Mouse (Mus musculus): ENCODE results near the gene Cryzl2.

The Cryzl2 gene

GRCm38 (mm10) chr1:157443723-157444561, 14.4 kb upstream of the Cryzl2 start:
- DNase-seq = no peak

- no peak for DNase-seq
Observed at GRCm38 (mm10) chr1:157444632-157445300, 13.6 kb upstream of the Cryzl2 start.

- peak; percentile 30 for DNase-seq
Observed at GRCm38 (mm10) chr1:157445398-157445910, 12.9 kb upstream of the Cryzl2 start.

DNA sequence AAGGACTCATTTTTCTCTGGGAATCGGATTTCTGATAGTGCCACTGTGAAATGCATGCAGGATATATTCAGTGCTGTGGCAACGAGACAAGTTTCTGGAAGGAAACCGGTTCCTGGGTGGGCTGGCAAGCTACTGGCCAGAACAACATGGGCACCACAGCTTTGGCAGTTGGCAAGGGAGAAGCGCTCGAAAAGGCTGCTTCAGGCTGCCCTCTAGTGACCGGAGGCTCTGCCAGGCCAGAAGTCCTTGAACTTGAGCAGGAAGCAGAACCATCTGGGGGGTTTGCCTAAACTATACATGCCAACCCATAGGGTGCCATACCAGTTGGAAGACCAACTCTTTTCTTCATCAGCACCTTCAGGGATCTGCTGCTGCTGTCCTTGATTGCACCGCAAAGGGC, 12.1 kb upstream of the Cryzl2 start:
- peak; percentile 92 for DNase-seq

- DNase-seq = no peak
Observed at GRCm38 (mm10) chr1:157447142-157447541, 11.2 kb upstream of the Cryzl2 start.

GRCm38 (mm10) chr1:157448164-157448804, 10.1 kb upstream of the Cryzl2 start:
- peak; percentile 37 for DNase-seq

- DNase-seq = peak; percentile 18
Observed at GRCm38 (mm10) chr1:157448805-157449188, 9.6 kb upstream of the Cryzl2 start.

DNA sequence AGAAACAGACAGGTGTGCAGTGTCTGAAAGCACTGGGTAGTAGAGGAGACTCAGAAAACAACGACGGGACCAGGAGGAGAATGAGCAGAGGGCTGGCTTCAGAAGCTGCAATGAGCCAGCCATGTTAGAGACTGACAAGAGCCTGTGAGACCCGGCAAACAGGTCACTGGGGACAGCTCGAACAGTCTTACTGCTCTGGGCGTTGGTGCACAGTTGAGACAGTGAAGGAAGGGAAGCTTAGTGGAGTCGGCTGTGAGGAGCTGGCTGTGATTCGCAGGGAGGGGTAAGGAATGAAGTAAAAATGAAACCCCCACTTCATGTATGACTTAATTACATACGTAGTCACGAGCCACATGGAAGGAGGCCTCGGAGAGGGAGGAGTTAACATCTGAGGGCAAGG, 8.8 kb upstream of the Cryzl2 start:
- DNase-seq = peak; percentile 21

- DNase-seq = peak; percentile 65
Observed at GRCm38 (mm10) chr1:157449981-157450636, 8.3 kb upstream of the Cryzl2 start.

DNA sequence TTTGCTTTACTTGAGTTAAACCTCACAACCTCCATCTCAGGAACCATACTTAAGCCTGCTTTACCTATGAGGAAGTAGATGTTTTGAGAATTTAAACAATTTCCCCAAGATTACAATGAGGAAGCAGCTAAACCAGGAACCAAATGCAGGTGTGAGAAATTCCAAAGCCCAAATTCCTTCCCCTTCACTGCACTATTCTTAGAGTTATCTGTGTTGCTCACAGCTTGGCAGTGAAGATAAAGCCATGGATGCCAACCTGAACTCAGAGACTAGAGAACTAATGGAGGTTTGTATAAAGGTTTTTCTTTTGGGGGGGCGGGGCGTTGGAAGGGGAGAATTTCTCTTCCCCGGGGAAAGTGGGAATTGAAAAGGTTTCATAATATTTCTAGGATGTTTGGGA, 6.1 kb upstream of the Cryzl2 start:
- no peak for DNase-seq

- DNase-seq = no peak
Observed at GRCm38 (mm10) chr1:157452759-157453549, 5.4 kb upstream of the Cryzl2 start.

- no peak for DNase-seq
Observed at GRCm38 (mm10) chr1:157454876-157455275, 3.5 kb upstream of the Cryzl2 start.

DNA sequence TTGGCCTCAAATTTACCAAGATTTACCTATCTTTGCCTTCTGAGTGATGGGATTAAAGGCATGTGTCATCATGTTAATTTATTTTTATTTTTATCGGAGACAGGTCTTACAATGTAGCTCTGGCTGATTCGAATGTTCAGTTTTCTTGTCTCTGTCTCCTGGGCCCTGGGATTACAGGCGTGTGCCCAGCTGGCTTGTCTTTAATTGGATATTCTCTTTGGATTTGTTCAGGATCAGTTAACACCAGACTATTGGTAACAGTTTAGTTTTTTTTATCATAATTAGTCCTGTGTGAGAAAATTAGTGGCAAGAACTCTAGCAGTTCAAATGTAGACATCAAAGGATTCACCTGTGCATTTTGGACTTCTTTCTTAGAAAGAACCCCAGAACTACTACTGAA, 588 bp upstream of the Cryzl2 start:
- no peak for DNase-seq

DNA sequence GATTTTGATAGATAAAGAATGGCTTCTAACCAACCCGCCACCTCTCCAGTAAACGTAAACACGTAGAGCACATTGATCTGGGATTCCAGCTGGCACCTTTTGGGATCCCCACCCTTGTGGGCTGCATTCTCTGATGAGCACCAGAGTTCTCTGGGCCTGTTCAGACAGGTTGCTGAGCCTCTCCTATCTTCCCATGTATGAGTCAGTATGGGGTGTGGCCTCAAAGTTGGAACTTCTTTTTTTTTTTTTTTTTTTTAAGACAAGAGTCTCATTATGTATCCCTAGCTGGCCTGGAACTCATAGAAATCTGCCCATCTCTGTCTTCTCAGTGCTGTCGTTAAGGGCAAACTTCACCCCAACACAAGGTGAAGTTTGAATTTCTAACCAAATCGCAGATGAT, 1.5 kb downstream of the Cryzl2 start:
- DNase-seq = no peak

DNA sequence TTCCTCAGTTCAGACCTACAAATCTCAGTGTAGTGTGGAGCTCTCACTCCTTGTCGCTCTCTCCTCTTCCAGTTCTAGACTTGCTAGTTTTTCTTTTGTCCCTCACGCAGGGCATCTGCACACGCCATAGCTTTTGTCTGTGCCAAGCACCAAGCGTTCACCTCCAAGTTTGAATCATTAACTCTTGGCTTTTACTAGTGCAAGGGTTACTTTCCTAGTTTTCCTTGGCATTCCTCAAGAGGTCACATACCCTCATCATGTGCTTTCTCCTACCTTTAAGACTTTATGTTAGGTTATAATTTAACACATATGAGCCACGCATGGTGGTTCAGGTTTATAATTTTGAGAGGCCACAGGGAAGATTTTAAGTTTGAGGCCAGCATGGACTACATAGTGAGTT, 2.9 kb downstream of the Cryzl2 start:
- DNase-seq = no peak

DNA sequence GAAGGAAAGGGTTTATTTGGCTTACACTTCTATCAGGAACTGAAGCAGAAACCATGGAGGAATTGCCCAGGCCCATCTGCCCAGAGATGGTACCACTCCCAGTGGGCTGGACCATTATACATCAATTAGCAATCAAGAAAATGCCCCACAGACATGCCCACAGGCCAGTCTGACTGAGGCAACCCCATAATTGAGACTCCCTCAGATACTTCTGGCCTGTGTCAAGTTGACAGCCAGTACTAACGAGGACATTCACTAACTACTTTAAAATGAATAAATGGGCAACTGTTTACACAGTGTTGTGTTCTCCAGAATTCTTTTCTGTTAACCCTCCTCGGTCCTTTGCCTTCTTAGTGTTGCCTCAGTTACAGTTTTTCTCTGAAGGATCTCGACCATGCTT, 4.0 kb downstream of the Cryzl2 start:
- DNase-seq = no peak

GRCm38 (mm10) chr1:157465194-157465593, 6.8 kb downstream of the Cryzl2 start:
- DNase-seq = peak; percentile 78

DNA sequence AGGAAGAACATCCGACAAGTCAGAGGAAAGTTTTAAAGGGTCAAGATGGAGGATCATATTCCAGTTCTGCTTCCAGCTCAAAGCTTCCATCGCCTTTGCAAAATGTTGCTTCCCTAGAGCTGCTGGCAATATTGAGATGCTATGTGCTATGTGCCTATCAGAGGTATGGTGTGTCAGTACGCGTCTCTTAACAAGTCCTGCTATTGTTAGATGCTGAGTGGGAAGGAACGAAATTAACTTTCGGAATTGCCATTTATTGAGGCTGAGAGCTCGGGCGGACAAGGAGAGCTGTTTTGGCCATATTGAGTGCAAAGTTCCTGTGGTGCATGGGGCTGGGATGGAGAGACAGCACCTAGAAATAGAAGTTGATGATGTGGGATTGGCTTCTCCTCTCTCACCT, 9.5 kb downstream of the Cryzl2 start:
- DNase-seq = no peak

- DNase-seq = no peak
Observed at GRCm38 (mm10) chr1:157470761-157471386, 12.5 kb downstream of the Cryzl2 start.

- no peak for DNase-seq
Observed at GRCm38 (mm10) chr1:157472716-157473115, 14.3 kb downstream of the Cryzl2 start.

DNA sequence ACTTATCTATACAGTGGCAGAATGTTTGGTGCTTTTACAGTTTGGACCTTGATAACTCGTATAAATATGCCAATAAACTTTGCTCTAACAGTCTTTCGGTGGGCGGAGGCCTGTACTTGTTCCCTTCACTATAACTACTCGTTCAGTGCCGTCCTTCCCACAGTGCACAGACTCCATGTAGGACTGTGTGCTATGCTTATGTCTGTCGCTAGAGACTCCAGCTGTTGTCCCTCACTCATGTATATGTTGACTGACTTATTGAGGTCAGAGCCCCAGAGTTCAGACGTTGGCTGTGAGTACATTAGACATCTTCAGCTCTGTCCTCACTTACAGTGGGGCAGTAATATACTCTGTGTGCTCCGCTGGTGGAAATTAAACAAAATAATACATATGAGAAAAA, 16.5 kb downstream of the Cryzl2 start:
- no peak for DNase-seq

- no peak for DNase-seq
Observed at GRCm38 (mm10) chr1:157476231-157476630, 17.9 kb downstream of the Cryzl2 start.
